Mouse (Mus musculus): ENCODE measurements around the gene Csnk2a2. TPM values are rescaled to one million over a fixed set of nuclear protein-coding genes. Genes with fewer than 3 reads are reported as not detected.
A peak's percentile ranks its signal among the peaks of the same experiment; 100 is the strongest.

Gene Csnk2a2
- total RNA-seq, 2 experiments from 2014 or later = 52.5 to 59.4 TPM

DNA sequence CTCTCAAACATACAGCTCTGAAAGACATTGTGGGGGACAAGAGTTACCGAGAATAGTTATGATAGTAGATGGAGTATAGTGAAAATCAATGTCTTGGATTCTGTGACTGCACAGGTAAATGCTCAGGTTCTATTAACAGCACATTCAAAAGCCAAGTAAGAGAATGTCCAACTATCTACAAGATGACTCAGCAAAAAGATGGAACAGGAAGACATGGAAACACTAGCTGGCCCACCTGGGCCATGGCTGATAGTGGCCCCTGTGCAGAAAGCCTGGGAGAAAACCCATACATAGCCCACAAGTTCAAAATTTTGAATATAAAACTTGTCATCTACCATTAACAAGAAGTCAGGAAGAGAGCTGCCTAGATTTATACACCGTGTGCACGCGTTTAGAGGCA, 19.8 kb downstream of the Csnk2a2 start:
- DNase-seq = no peak

DNA sequence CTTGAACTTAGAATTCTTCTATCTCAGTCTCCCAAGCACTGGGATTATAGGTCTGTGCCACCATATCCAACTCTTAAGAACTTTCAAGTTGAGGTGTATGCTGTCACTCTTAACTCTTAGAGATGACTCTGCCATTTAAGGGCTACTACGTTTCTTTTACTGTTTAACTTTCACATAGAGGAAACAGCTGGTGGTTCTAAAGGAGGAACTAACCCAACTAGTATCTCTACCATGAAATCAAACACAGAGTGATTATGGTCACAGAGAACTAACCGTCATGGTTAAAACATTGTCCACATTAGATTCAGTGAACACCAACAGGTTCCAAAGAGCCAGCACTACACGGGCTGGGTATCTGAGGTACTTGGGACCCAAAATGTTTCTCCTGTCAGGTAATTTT, 20.8 kb downstream of the Csnk2a2 start:
- no peak for DNase-seq

DNA sequence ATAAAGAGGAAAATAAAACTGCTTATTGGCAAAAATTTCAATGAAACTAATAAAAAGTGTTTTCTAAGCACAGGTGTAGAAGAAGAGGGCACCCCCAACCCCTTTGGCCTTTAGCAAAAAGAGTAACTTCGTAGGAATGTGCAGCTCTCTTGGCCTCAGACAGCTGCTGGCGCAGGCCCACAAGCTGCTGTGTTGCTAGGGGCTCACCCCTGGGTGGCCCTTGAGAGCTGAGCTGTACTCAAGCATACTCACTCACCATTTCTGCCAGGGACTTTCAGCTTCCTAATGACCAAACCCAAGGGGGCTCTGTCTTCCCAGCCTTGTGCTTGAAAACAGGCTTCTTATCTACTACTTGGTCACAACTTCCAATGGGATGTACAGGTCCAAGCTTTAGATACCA, 23.3 kb downstream of the Csnk2a2 start:
- DNase-seq = peak; percentile 25

DNA sequence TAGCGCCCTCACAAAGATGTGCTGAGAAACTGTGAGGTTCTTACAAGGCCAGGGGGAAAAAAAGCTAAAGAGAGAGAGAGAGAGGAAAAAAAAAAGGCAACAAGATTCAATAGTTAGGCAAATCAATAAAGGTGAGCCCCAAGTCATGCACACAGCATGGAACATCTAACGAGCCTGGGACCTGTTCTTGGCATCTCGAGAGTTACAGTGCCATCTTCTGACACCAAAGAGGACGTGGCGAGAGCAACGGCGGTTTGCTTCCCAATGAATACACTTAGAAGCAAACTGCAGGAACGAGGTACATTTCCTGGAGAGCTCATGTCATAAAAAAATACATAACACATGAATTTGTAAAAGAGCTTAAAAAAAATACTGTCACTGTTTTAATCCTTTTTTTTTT, 37.3 kb downstream of the Csnk2a2 start:
- no peak for DNase-seq

DNA sequence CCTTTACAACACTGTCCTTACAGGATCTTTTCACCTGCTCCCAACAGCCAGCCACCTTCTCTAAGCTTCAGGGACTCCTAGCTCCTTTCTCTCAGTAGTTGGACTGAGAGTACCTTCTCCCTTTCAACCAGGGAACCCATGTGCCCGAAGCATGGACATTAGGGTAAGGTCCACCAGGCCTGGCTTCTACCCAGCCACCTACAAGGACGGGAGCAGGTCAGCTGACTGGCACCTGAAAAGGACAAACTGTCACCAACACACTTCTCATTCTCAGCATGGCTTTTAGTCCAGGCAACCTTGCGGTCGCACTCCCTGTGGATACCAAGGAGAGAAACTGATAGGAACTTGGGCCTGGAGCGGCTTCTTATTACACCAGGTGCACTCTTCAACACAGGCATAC, 39.6 kb downstream of the Csnk2a2 start:
- DNase-seq = no peak

DNA sequence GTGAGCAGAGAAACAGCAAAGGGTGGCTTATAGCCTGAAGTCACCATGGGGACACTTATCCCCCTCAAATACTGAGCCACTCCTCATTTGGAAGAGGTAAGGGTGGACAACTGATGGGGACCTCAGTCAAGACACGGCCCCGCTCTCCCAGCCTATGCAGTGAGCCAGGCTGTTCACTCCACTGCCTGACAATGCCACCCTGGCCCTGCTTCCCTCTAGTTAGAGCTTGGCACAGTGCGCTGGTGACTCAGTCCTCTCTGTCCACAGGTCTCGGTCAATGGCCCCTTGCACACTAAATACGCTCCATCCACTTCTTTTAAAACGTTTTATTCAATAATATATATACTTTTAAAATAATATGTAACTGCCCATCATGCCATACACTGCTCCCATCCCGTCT, 42.2 kb downstream of the Csnk2a2 start:
- no peak for DNase-seq

GRCm38 (mm10) chr8:95445042-95445441, 44.8 kb downstream of the Csnk2a2 start:
- no peak for DNase-seq

DNA sequence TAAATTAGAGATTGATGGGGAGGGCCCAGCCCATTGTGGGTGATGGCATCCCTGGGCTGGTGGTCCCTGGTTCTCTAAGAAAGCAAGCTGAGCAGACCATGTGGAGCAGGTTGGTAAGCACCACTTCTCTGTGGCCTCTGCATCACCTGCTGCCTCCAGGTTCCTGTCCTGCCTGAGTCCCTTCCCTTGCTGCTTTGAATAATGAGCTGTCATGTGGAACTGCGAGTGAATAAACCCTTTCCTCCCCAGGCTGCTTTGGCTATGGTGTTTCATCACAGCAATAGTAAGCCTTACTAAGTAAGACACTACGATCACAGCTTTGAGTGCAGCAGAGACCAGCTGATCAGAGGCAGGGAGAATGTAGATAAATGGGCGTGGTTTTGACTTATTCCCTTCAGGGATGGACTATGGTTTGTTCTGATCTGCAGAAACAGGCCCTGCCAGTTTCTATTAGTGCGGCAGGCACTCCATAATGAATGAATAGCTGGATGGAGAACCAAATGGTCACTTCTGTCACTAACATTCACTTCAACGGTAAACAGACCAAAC, 48.3 kb downstream of the Csnk2a2 start:
- no peak for DNase-seq

- DNase-seq = no peak
These were observed 49.6 kb downstream of the Csnk2a2 start for GRCm38 (mm10) chr8:95440168-95440709.

GRCm38 (mm10) chr8:95439421-95439820, 50.4 kb downstream of the Csnk2a2 start:
- DNase-seq = no peak

DNA sequence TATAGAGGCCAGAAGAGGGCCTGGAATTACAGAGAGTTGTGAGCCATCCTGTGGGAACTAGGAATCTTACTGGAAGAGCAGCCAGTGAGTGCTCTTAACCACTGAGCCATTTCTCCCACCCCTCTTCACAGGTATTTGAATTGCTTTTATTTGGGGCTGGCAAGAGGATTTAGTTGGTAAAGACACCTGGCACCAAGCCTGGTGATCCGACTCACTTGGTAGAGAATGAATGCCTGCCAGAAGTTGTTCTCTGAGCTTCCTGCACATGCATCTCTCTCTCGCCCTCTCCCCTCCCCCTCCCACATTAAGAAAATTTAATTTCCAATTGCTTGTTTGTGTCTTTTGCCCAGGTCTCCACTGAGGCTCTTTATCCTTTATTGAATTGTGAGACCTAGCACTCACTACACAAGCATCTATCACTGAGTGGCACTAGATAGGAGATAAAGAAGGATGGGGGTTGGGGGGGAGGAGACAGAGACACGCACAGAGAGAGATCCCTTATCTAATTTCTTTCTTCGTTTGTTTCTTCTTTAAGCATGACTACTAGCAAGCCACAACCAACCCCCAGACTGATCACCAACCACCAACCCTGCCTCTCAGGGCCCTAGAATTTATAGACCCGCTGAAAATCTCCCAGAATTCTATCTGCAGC, 52.4 kb downstream of the Csnk2a2 start:
- no peak for DNase-seq

DNA sequence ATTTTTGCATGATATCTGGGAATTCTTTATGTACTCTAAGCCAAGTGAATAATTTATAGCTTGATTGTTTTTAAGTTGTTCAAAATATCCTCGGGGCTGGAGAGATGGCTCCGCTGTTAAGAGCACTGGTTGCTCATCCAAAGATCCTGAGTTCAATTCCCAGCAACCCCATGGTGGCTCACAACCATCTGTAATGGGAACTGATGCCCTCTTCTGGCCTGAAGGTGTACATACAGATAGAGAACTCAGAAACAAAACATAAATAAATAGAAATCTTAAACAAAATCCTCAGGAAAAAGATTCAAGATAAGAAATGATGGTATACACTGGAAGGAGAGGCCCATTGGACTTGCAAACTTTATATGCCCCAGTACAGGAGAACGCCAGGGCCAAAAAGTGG, 53.9 kb downstream of the Csnk2a2 start:
- DNase-seq = no peak

- DNase-seq = no peak
These were observed 54.4 kb downstream of the Csnk2a2 start for GRCm38 (mm10) chr8:95435471-95435870.

- peak; percentile 100 for DNase-seq
These were observed 55.0 kb downstream of the Csnk2a2 start, which contains the start of gene Cfap20 for GRCm38 (mm10) chr8:95434686-95435439. TSS of gene Cfap20 (minus strand) at chr8:95434869.

GRCm38 (mm10) chr8:95434233-95434632, 55.6 kb downstream of the Csnk2a2 start:
- DNase-seq = no peak

- DNase-seq = peak; percentile 17
These were observed 56.7 kb downstream of the Csnk2a2 start for GRCm38 (mm10) chr8:95433124-95433523.

DNA sequence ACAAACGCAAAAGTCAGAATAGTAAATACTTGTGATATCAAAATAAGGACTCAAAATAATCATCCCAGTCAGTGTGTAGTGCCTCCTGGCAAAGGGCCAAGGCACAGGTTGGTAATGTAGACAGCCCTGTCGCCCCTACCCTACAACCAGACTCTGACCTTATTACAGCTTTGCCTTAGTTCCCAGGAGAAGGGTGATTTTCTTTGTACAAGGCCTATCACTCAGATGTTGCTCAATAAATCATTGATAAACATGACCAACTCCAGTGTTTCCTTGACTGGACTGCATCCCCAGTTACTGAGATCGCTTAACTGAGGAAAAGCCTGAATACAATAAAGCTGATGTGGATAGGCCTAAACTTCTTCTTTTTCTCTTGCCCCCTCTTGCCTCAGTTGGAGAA, 57.4 kb downstream of the Csnk2a2 start:
- peak; percentile 36 for DNase-seq

DNA sequence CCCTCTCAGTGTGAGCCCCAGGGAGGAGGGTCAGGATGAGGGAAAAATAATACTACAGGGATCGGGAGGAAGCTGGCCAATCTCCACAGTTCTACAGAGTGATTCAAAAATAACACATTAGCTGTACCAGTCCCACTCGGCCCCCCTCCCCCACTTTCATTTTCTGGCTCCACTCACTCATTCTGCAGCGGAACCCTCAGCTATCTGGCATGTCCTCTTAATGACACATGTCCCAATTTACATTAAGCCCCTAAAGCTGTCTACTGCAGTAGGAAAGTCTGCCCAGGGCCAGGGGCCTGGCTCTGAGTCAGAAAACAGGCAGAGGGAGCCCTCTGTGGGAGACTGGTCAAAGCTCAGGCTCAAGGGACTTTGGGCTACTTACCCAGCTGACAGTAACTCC, 59.9 kb downstream of the Csnk2a2 start:
- peak; percentile 89 for DNase-seq

DNA sequence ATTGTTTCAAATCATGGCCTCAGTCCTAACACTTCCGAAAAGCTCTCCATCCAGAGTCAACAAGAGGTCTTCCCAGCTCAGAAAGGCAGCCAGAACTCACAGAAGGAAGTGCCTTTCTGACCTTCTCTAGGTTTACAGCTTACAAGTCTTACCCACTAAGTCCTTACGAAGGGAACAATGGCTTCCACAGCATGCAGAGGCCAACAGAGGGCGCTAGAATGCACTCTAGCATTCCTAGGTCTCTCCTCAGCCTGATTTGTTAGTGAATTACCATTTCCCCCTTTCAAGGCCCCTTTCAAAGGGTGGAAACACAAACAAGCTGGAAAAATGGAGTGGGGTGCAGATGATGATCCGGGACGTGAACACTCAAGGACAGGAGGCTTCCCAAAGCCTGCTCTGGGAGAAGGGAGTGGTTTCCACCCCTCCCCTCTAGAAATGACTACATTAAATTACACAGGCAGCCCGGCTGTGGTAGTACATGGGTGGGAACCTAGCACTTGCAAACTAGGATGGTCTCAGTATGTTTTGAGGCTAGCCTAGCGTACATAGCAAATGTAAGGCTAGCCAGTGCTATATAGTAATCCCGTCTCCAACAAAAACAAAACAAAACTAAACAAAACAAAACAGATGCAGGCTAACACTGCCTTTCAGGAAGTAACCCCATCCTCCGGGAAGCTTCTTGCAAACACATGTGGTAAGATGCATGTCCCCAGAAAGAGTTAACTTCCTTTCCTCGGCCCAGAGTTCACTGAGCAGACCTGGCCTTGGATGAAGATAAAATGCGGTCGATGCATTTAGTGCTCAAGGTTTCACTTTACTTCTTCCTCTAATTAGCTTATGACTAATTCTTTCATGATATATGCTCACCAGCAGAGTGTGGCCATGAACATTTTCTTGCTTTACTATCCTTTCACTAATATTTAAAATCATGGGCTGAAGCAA, 62.0 kb downstream of the Csnk2a2 start:
- DNase-seq = peak; percentile 90

DNA sequence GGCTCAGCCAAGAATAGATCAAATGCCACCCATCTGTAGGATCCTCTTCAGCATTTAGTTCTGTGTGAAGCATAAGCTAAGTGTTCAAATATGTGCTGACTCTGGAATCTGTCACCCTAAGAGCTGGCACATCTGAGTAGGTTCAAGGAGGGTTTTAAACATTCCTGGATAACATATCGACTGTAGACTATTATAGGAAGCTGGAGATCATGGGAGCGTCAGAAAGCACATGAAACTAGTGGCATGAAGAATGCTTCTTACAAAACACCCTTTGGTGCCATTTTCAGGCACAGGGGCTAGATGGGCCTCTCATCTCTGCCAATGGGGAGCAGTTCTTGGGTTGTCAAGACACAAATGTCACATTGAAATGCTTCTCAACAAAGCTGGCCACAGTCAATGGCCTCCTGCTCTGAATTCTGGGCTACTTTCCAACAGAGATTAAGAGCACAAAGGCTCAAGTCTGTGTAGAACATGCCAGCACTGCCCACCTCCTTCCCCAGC, 63.0 kb downstream of the Csnk2a2 start:
- DNase-seq = peak; percentile 54

DNA sequence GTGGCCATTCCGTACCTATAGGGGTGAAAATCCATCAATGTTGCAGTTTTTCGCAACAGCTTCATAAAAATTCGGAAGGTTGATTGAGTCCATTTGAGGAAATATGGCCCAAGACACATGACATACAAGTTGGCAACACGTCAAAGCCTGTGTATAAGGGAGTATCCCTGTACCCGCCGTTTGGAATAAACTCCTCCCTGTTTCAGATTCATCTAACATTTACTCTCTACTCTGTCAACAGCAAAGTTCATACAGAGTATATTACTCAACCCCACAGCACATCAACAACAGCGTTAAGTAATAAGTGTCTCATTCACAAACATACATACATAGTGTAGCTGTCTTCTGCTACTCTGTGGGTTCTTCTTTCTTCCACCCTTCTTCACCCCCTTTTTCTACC, 65.2 kb downstream of the Csnk2a2 start:
- DNase-seq = no peak

- DNase-seq = peak; percentile 29
These were observed 67.5 kb downstream of the Csnk2a2 start for GRCm38 (mm10) chr8:95422193-95422810.

All from heart, postnatal 4 days (tissue).